Mouse (Mus musculus) cerebellum, adult 2 months (tissue): ENCODE measurements around the gene Teddm2.

Source experiments
- CTCF ChIP-seq: fragments of 200-500 bp; IDR thresholded peaks from 2 replicates; pipeline ENCODE4 v1.5.1; 2011; ENCODE audit warnings: low read depth, mild to moderate bottlenecking, control low read depth, low read length, moderate library complexity, borderline replicate concordance; ENCODE audit not compliant: insufficient read depth
- POLR2A ChIP-seq: fragments of 200-500 bp; IDR thresholded peaks from 2 replicates; pipeline ENCODE4 v1.6.1; 2011; ENCODE audit warnings: low read length, control low read depth, borderline replicate concordance; ENCODE audit not compliant: insufficient read depth

DNA sequence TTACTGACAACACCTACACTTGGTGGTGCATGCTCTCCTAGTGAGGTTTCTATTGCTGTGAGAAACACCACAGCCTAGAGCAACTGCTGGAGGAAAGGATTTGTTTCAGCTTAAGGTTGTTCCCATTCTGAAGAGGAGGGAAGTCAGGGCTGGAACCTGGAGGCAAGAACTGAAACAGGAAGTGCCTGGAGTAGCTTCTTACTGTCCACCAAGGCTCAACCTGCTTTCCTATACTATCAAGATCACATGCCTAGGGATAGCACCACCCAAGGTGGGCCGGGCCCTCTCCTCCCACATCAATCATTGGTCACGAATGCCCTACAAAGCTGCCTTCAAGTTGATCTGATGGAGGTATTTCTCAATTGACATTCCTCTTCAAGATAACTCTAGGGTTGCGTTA, 21.6 kb upstream of the Teddm2 start:
- TF ChIP-seq CTCF (no peak), POLR2A (no peak)
